Mouse (Mus musculus): ENCODE measurements around the gene Ttc21a. TPM values are rescaled to one million over a fixed set of nuclear protein-coding genes. Genes with fewer than 3 reads are reported as not detected.

Gene Ttc21a
- total RNA-seq, 2 experiments from 2014 or later, result not detected

DNA sequence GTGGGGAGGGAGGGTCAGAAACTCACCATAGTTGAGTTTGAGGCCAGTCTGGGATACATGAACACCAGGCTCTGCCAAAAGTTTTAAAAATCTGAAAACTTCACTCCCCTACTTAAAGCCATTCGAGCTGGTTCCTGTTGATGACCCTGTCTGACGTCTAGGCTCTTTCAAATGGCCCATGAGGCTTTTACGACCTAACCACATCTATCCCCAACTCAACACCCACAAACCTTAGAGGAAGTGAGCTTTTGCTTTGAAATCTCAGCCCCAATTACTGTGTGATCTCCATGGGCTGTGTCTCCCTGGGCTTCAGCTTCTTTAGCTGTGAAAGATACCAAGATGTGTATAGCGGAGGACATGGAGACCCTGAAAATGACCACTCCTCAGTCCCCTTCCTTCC is 1.1 kb downstream of the Ttc21a start:
- ATAC-seq (replicated peaks; ENCODE audit: low FRiP score, low TSS enrichment, poor library complexity, severe bottlenecking), result no peak

DNA sequence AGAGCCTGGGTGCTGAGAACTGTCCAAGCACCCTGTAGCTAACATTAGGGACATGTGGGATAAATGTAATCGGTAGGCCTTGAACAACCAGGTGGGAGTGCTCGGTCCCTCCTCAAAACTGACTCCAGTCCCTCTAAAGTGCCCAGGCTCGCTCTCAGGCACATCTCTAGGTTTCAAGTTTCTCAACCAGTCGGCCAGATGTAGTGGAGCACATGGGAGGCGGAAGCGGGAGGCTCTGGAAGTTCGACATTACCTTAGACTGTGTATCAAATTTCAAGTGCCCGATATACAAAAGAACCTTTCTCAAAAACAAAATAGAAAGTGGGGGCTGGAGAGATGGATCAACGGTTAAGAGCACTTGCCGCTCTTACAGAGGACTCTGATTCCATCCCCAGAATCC is 2.2 kb downstream of the Ttc21a start:
- ATAC-seq (replicated peaks; ENCODE audit: low FRiP score, low TSS enrichment, poor library complexity, severe bottlenecking), result no peak

DNA sequence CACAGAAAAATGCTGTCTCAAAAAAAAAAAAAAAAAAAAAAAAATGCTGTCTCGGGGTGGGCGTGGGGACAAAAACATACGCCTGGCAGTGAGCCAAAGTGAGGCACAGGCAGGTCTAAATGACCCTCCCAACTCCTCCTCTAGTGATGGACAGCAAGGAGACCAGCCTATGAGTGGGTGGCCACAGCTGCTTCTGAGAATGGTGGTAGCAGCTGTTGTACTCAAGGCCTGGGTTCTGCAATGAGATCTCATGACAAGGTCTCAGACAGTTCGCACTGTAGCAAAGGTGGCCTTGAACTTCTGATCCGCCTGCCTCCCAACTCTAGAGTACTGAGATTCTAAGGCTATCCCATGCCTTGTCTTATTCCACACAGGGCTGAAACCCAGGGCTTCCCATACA is 4.0 kb downstream of the Ttc21a start:
- no peak for ATAC-seq (replicated peaks; ENCODE audit: low FRiP score, low TSS enrichment, poor library complexity, severe bottlenecking)

DNA sequence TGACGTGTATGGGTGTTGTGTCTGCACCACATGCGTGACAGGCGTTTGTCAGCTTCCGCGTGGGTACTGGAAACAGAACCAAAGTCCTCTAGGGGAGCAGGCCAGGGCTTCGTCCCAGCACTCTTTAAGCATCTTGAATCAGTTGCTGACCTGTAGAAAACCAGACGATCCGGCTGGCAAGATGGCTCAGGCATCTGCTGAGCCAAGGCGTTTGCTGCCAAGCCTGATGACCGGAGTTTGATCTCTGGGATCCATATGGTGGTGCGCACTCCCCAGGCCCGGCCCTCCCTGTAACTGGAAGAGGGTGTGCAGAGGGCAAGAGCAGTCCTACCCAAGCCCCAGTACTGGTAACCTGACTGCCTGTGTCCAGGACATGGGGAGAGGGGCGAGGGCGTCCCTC is 4.5 kb downstream of the Ttc21a start:
- ATAC-seq (replicated peaks; ENCODE audit: low FRiP score, low TSS enrichment, poor library complexity, severe bottlenecking), result no peak

DNA sequence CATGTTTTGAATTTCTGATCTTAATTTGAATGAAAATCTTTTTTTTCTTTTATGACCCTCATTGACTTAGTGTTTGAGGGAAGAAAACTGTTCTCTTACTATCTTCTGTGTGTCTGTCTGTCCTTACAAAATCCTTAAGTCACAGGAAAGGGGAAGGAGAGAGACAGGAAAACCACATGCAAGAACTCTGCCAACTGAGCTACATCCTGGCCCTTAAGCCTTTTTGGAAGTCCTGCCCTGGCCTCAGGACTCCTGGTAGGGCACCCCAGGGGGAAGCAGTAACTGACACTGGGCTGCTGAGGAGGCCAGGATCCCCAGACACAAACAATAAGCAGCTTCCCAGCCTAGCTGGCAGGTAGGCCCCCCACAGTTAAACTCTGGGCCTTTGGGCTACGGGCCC is 5.9 kb downstream of the Ttc21a start:
- no peak for ATAC-seq (replicated peaks; ENCODE audit: low FRiP score, low TSS enrichment, poor library complexity, severe bottlenecking)

DNA sequence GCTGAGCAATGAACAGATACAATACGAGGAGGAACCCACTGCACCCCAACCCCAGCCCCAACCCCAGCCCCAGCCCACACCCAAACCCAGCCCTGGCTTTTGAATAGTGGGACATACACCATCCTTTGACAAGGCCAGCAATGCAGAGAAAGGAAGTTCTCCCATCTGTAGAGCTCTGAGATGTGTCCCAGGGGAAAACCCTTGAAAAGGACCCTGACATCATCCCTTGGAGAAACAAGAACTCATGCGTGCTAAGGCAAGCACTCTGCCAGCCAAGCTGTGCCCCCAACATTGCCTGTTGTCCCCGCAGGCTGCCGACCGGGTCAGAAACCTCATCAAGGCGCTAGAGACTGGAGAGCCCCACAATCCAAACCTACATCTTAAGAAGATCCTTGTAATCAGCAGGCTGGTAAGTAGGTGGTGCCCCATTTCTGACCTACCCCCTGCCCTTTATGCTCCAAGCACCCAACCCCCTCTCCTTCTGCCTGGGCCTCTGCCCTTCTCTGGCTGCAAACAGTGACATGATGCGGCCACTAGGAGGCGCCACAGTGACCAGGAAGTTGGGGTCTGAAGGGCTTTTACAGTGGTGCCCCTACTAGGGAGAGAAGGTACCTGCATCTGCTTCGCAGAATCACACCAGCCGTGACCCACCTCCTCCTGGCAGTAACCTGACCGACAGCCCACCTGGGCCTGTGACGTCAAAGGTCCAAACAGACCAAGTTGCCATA is 7.9 kb downstream of the Ttc21a start:
- ATAC-seq (replicated peaks; ENCODE audit: low FRiP score, low TSS enrichment, poor library complexity, severe bottlenecking), result peak; percentile 60

DNA sequence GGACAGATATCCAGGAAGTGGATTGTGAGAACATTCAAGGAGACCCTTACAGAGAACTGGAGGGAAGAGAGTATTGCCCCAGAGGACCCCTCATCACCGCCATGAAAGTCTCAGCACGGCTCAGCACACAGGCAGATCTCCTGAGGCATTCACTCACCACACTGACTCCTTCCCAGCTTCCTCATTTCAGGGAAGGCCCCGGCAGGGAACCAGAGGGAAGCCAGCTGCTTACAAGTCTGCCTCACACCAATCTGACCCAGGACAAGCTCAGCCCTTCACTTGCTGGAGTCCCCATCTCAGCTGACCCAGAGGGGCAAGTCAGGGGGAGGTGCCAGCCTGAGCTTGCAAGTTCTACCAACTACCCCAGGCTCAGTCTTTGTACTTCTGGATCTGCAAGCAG is 11.4 kb downstream of the Ttc21a start:
- no peak for ATAC-seq (replicated peaks; ENCODE audit: low FRiP score, low TSS enrichment, poor library complexity, severe bottlenecking)

DNA sequence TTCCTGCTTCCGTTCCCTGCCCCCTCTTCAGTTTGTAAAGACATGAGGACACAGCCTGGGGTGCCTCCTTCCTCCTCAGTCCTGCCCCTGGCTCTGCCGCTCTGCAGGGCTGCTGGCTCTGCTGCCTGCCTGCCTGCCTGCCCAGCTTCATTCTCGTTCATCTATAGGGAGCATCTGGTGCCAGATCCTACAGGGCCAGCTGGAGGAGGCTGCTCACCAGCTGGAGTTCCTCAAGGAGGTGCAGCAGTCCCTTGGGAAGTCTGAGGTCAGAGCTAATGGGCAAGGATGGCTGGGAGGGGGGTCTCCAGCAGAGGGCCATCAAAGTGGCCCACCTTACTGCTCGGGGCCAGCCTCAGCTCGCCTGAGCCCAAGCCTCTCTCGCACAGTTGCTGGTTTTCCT is 13.0 kb downstream of the Ttc21a start:
- no peak for ATAC-seq (replicated peaks; ENCODE audit: low FRiP score, low TSS enrichment, poor library complexity, severe bottlenecking)

DNA sequence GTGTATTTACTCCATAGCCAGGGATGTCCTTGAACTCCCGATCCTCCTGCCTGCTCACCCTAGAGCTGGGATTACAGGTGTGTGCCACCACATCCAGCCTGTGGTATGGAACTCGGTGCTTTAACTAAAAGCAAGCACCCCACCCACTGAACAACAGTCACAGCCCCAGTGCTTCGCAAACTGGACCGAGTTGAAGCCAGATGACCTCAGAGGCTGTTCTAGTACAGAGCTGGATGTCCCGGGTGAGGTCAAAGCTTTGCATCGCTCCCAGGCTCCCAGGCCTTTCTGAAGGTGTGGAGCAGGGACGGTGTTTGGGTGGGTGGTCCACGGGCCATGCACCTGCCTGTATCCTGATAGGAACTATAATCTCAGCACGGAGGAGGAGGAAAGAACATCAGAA is 14.0 kb downstream of the Ttc21a start:
- no peak for ATAC-seq (replicated peaks; ENCODE audit: low FRiP score, low TSS enrichment, poor library complexity, severe bottlenecking)

DNA sequence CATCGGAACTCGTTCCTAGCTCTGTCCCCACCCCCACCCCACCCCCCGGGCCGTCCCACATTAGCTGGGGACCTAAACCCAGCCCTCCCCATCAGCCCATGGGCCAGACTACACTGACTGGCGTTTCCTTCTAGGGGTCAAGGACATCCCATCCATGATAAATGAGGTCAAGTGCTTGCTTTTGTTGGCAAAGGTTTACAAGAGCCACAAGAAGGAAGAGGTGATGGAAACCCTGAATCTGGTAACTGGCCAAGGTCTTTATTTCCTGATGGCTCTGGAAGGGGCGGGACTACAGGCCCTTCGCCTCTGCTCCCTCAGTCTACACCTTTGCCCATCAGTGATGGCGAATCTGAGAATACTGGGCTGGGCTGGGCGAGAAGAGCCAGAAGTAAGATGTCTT is 21.4 kb downstream of the Ttc21a start:
- ATAC-seq (replicated peaks; ENCODE audit: low FRiP score, low TSS enrichment, poor library complexity, severe bottlenecking), result no peak

DNA sequence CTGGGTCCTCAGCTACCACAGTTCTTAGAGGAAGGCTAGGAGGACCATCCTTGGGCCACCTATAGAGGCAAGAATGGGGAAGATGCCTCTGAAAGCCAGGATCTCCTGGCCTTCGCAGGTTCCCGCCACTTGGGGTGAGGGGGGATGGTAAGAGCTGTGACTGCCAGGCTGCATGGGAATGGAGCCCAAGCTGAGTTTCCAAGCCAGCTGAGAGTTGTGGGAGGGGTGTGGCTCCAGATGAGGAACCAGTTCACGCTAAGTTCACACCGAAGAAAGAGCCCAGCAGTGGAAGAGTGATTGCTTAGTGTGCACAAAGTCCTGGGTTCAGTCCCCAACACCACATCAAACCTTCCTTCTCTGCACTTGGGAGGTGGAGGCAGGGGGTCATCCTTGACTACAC is 24.8 kb downstream of the Ttc21a start:
- ATAC-seq (replicated peaks; ENCODE audit: low FRiP score, low TSS enrichment, poor library complexity, severe bottlenecking), result no peak

DNA sequence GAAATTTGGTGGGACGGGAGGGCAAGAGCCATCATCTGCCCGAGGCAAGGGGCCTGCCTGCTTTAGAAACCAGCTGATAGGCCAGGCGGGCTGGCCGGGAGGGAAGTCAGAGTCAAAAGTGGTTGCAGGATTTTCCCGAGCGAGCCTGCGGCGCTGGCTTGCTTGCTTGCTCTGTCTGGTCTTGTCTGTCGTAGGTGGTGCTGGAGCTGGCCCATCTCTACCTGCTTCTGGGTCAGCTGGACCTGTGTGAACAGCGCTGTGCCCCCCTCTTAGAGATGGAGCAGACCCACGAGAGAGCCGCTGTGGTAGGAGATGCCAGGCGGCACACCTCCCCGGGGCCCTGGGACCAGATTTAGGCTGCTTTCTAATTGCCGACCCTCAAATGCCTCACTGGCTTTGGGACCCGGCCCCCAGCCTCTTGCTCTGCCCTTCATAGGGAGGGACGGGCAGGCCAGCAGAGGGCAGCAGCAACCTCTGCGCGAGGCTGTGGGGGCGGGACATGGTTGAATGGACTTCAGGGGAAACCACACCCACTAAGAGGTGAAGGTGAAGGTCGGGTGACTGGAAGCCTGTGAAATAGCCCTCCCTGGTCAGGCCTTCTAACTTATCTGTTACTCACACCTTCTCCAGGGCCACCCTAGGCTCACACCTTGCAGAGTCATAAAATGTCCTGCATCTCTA is 25.7 kb downstream of the Ttc21a start:
- ATAC-seq (replicated peaks; ENCODE audit: low FRiP score, low TSS enrichment, poor library complexity, severe bottlenecking), result peak; percentile 90

DNA sequence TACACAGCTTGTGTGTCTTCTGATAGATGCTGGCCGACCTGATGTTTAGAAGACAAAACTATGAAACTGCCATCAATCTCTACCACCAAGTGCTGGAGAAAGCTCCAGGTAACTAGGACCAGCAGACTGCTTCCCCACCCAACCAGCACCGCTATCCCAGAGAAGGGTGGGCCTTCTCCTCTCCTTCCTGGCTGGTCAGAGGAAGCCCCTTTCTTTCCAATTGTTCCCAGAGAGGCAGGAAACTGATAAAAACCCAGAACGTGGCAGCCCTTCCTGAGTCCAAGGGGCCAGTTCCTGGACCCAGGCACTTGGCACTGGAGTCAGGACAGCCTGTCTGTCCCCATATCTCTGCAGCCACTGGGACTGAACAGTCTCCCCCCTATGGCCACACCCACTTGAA is 26.8 kb downstream of the Ttc21a start:
- ATAC-seq (replicated peaks; ENCODE audit: low FRiP score, low TSS enrichment, poor library complexity, severe bottlenecking), result no peak

DNA sequence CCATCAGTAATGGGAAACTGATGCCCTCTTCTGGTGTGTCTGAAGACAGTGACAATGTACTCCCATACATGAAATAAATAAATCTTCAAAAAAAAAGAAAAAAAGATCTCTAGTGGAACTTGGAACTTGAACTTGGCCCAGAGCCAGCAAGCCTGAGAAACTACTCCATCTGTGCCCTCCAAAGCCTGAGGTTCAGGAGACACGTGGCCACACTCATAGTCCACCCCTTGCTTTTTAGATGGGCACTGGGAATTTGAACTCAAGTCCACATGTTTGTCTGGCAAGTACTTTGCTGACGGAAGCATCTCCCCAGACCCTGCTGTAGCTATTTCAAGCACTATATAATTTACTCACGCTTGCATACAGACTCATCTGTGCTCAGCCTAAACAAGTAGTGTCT is 27.8 kb downstream of the Ttc21a start:
- no peak for ATAC-seq (replicated peaks; ENCODE audit: low FRiP score, low TSS enrichment, poor library complexity, severe bottlenecking)

DNA sequence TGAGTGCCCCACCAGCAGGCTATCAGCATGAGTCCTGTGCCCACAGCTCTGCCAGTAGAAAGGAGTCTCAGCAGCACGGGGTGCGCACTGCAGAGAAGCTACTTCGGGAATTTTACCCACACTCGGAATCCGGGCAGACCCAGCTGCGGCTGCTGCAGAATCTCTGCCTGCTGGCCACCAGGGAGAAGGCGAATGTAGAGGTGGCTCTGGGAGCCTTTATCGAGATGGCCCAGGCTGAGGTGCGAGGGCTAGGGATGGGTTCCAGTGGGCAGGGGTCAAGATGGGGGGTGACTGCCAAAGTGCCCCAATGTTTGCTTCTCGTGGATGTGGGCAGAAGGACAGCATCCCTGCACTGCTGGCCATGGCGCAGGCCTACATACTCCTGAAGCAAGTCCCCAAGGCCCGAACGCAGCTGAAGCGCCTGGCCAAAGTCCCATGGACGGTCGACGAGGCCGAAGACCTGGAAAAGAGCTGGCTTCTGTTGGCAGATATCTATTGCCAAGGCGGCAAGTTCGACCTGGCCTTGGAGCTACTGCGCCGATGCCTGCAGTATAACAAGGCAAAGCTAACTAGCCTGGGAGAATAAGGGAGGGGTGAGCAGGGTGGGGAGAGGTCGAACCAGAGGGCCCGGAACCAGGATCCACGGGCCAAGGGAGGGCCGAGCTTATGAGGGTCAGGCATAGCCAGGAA is 29.0 kb downstream of the Ttc21a start:
- ATAC-seq (replicated peaks; ENCODE audit: low FRiP score, low TSS enrichment, poor library complexity, severe bottlenecking), result no peak

DNA sequence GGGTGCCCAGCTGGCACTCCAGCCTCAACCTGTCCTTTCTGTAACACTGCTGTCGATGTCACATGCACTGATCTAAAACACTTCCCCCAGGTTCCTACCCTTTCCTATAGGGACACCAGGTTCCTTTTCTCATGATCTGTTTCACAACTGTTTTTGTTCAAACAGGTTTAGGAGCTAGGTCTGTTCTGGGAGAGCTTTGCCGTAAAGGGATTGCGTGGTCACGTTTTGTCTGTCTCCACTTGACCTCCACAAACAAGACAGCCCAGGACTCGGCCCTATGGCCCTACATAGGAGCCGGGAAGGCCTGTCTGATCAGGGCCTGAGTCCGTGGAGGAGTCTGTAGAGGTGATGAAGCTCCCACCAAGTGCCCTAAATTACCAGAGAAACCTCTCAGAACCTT is 32.4 kb downstream of the Ttc21a start:
- ATAC-seq (replicated peaks; ENCODE audit: low FRiP score, low TSS enrichment, poor library complexity, severe bottlenecking), result no peak

DNA sequence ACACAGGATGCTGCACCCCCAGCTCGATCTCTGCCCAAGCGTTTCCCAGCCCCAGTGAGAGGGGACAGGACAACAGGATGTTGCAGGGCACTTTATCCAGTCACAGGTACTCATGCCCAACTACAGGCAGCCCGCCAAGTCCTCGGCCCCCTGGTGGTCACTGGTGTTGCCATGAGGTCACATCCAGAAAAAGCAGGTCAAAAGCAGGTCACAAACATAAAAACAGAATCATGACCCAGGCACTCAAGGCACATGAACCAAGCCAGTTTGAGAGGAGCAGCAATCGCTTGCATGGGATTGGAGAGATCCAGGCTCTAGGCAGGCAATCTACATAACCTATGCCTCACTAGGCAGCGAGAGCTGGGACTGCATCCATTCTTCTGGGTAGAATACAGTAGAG is 32.8 kb downstream of the Ttc21a start:
- ATAC-seq (replicated peaks; ENCODE audit: low FRiP score, low TSS enrichment, poor library complexity, severe bottlenecking), result no peak

DNA sequence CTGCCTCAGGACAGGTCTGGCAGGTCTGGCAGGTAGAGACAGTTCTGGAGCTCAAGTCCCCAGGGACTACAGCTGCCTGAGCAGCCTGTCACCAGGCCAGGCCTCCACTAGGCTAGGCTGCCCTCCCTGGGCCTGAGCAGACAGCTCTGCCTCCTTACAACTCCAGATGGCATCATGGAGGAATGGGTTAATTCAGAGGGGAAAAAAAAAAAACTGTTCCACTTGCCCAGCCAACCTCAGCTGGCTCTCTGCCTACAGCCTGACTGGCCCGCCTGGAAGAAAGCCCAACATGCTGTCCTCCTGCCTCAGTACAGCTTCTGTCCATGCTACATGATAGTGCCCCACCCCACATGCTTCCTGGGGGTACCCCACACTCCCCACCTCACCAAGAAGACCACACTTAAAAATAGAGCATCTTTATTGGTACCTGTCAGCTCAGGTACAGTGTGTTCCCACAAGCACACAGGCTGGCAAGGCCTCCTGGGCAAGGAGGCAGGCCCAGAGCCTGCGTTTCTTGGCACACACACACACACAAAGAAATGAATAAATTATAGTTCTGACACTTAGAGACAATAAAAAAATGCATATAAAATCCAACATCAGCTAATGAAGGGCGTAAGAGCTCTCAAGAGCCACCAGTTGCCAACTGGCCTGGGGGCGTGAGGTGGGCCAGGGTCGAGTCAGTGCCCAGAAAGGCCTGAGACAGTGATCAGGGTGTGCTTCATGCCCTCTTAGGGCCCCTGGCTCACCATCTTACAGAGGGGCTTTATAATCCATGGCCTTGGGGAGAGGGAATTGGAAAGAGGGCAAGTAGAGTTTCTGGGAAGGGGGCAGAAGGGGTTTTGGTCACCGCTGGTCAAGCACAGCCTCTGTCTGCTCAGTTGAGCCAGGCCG is 33.6 kb downstream of the Ttc21a start:
- no peak for ATAC-seq (replicated peaks; ENCODE audit: low FRiP score, low TSS enrichment, poor library complexity, severe bottlenecking)

DNA sequence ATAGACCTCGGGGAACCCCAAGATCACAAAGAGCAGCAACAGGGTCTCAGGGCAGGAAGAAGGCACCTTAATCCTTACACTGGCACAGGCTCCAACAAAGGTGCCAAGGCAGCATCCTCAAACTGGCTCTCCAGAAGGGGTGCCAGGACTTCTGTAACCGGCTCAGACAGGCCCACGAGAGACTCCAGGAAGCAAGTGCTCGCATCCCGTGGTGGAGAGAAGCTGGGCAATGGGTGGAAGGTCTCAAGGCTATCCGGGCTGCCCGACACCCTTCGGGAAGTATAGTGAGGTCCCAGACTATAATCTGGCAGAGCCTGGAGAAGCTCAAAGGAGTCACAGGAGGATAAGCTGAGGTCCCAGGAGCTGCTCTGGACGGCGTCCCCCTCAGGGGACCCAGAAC is 34.8 kb downstream of the Ttc21a start:
- no peak for ATAC-seq (replicated peaks; ENCODE audit: low FRiP score, low TSS enrichment, poor library complexity, severe bottlenecking)

DNA sequence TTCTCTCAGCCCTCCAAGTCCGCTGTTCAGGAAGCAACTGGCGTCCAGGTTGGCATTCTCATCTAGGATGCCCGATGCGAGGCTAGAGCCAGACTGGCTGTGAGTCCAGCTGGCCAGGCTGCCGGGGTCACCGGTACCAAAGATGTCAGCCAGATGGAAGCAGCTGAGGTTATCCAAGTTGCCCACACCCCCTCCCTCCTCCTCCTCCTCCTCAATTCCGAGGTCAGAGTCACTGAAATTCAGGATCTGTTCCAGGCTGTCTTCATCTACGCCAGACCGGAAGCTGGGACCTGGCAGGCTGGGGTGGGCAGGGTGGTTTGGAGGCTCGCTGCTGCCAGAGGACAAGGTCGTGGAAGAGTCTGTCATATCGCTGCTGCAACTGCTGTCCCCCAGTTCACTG is 35.2 kb downstream of the Ttc21a start:
- ATAC-seq (replicated peaks; ENCODE audit: low FRiP score, low TSS enrichment, poor library complexity, severe bottlenecking), result no peak

Data from megakaryocyte-erythroid progenitor cell, adult 5-6 weeks (primary cell).